Mouse (Mus musculus) induced T-regulatory cell, adult 2 months (primary cell): Measurements from ENCODE around the gene Aloxe3.

Experiments used
- DNase-seq: peaks from one replicate; pipeline ENCODE4 v3.0.0-alpha.2; 2012; ENCODE audit warnings: low read depth

Gene Aloxe3

DNA sequence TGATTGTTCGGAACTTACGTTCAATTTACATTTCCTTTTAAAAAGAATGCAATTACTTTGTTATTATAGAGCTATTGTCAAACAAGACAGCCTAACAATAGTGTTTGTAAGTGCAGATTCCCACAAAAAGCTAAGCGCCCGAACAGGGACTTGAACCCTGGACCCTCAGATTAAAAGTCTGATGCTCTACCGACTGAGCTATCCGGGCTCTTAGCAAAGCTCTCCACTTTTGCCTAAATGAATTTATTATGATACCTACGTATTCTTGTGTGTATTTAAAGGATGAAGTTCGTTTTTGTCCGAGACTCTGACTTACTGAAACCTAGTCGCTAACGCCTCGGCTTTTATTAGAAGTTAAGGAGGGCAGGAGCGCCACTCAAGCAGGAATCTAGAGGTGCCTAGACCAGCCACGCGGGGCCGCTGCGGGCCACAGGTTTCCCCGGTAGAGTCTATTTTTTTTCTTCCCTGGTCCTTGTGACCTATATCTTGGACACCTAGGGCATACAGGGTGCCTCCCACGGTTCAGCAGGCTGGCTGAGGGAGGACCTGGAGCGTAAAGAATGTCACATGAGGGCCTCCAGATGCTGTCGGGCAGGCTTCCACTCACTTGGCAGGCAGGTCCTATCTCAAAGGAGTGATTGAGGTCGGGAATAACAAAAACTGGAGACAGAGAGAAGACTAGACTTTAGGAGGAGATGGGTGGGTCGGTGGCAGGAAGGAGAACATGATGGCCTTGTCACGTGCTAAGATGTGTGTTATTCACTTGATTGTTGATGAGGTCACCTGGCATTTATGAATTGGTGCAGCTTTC lies 450 bp upstream of the Aloxe3 start:
- DNase-seq = peak; percentile 95

DNA sequence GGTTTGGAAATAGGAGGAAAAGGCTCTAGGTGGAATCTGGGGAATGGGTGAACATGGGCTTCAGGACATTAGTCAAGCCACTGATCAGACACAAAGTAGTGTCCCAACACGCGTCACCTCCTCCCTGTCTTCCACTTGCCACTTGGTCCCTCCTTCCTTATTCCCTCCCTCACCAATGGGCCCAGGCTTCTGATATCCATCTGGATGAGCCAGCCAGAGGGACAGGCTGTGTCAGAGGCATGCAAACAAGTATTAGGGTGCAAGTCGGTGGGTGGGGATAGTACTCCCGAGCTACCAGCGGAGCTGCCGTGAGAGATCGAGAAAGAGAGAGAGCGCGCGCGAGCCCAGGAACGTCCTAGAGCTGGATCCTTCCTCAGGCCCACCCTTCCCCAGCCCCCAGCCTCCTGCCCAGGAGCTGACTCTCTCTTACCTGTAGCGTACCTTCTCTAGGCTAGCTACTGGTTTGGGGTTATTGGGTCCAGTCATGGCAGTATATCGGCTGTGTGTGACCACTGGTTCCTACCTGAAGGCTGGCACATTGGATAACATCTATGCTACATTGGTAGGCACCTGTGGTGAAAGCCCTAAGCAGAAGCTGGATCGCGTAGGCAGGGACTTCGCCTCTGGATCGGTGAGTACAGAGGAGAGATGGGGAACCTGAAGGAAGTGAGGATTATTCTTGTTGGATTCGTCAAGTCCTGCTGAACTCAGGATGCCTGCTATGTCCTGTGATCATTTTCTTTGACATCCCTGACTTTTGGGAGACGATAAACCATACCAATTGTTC lies 416 bp downstream of the Aloxe3 start:
- no peak for DNase-seq

DNA sequence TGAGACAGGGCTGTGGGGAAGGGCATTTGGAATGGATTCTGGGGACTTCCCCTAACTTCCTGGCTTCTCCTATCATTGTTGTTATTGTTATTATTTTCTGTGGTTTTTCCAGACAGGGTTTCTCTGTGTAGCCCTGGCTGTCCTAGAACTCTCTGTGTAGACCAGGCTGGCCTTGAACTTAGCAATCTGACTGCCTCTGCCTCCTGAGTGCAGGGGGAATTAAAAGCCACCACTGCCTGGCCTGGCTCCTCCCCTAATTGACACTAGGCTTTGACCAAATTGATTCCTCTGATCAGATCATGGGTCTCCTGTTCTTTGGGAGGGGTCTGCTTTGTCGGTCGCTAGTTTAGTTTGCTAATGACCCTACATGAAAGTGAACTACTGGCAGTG lies 1.0 kb downstream of the Aloxe3 start:
- DNase-seq = no peak

DNA sequence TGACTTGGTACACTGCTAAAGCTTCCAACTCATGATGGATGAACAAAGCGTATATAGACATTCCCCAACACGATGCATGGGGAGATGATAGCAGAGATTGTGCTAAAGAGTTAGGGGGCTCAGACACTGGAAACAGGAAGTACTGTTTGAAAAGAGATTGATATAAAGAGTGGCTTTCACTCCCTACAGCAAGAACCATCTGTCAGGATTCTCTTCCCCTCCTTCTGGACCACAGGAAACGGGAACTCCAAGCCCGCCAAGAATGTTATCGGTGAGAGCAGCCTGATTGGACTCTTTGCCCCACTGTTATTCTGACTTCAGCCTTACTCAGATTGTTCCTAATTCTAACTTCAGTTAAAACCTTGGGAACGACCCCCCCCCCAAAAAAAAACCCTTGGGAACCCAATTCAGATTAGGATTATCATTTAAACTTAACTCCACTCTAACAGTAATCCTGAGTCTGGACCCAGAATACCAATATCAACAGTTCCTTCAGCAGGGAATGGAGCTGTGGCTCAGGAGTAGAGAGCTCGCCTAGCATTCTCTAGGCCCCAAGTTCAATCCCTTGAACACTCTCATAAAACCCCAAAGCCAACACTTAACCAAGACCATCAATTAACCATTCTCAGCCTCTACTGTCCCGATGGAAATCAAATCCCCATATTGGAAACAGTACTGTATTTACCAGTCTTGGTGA lies 2.9 kb downstream of the Aloxe3 start:
- no peak for DNase-seq

DNA sequence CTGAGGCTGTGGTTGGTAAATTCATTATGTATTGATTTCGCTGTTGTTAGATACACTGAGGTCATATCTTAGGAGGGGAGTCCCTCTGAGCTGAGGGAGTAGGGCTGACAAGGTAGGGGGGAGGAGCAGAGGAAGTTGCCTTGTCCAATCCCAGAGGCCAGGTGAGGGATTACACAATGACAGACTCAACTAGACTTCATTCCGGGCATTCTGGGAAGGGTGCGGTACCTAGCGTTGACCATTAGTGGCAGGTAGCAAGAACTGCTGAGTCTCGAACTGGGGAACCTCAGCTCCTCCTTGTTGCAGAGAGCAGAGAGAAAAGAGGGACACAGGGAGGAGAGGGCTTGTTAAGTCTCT lies 7.8 kb downstream of the Aloxe3 start:
- peak; percentile 57 for DNase-seq

DNA sequence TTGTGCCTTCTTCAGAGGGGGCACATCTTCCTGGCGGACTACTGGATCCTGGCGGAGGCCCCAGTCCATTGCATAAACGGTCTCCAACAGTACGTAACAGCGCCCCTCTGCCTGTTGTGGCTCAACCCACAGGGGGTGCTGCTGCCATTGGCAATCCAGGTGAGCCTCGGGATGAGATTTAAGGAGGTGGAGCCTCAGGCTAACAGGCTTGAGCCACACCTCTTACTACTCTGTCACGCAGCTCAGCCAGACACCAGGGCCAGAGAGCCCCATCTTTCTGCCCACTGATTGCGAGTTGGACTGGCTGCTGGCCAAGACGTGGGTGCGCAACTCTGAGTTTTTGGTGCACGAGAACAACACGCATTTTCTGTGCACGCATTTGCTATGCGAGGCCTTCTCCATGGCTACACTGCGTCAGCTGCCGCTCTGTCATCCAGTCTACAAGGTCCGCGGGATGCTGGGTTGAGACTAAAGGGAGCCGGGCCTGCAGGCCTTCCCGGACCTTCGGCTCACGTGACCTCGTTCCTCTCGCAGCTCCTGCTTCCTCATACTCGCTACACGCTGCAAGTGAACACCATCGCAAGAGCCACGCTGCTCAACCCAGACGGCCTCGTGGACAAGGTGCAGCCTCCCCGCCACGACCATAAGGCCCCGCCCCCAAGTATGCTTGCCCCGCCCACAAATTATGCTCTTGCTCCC lies 8.4 kb downstream of the Aloxe3 start:
- peak; percentile 69 for DNase-seq

DNA sequence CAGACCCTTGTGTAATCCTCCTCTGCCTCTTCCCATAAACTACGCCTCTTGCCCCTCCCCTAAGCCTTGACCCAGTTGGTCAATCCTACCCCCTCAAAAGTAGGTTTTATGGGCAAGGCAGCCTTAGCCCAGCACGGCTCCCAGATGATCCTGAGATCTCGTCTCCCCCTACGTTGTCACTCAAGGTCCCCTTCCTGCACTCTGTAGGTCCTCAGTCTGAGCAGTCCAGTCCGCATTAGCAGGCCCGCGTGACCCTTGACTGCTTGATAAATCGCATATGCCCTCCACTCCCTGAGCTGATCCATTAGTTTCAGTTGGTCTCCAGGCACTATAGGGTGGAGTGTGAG lies 8.9 kb downstream of the Aloxe3 start:
- no peak for DNase-seq

DNA sequence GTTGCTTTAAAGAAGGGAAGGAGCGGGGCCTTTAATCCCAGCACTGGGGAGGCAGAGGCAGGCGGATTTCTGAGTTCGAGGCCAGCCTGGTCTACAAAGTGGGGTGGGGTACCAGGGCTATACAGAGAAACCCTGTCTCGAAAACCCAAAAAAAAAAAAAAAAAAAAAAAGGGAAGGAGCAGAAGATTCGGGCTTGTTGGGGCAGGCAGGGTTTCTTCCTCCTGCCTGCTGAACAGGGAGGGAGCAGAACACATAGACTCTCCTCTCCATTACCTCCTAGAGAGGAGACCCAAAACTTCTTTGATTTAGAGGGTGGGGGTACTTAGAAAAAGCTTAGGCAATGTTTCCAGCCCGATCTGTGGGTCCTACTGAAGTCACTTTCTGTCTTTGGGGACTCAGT lies 9.7 kb downstream of the Aloxe3 start:
- DNase-seq = no peak

DNA sequence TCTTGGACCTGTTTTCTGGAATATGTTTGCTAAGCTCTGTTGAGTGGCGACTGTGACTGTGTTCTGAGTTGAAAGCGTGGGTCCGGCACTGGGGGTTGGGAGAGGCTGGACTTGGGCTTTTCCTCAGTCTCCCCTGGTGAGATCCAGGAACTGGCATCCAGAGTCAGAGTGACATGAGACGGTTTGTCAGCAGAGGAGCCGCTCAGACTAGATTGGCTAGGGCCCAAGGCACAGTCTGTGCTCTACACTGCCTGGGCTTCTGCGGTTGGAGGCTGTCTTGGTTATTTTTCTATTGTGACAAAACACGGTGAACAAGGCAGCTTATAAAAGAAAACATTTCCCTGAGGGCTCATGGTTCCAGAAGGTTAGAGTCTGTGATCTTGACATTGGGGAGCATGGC lies 21.9 kb downstream of the Aloxe3 start:
- no peak for DNase-seq

DNA sequence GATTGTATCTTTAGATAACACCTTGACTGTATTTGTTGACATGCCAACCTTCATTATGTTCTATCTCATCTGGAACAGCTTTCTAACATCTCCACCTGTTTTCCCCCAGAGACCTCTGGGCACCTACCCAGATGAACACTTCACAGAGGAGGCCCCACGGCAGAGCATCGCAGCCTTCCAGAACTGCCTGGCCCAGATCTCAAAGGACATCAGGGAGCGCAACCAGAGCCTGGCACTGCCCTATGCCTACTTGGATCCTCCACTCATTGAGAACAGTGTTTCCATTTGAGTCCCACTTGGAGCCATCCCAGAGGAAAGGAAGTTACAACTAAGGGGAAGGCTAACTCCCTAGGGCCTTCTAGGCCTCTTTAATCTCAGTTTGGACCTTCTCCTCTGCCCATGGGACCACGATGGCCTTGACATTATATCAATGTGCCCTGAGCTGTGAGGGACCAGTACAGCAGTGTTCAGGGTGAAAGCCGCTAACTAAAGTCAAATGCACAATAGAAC lies 22.8 kb downstream of the Aloxe3 start:
- DNase-seq = no peak

DNA sequence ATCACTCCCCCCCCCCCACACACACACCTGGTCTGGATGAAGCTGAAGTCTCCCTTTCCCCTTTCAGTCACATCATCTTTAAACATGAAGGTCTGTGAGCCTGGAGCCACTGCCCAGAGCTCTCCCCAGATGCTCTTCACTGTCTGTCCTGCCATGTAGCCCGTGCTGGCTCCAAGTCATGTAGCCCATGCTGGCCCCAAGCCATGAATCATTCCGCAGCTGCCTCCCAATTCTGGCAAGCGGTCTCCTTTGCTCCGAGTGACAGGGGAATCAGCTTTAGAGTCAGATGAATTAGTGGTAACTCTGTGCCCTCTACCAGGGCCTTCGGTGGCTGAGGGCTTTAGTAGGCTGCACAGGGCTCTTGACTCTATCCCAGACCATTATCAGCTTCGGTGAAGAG lies 24.0 kb downstream of the Aloxe3 start:
- no peak for DNase-seq

DNA sequence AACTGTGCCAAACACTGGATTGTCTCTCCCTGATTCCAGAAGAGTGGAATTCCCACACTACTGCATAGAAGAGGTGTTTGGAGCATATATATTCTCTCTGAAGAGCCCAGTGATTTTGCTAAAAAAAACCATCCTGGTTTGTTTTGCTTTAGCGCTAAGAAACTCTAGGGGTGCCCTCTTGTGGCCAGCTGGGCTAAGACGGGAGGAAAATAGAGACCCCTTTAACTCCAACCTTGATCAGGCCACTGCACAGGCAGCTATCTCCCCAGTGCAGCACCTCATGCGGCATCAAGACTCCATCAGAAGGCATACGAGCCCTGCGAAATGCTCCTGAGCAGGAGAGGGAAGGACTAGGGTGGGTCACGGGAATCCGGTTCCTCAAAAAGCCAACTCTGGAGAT lies 24.7 kb downstream of the Aloxe3 start:
- peak; percentile 76 for DNase-seq

DNA sequence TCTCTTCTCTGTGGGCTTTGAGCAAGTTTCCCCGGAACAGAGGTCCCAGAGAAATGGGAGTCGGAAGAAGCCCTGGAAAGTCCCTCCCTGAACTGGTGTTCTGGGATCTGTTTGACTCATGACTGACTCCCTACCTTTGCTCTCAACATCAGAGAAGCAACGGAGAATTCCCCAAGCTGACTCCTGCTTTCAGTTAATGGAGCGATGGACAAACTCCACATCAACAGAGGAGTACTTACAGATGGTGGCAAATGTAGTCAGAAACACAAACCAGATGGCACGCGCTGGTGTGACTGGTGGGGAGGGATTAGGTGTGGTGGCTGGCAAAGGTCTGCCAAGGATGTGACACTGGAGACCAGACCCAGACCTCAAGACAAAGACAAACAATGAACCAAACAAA lies 25.3 kb downstream of the Aloxe3 start:
- no peak for DNase-seq

DNA sequence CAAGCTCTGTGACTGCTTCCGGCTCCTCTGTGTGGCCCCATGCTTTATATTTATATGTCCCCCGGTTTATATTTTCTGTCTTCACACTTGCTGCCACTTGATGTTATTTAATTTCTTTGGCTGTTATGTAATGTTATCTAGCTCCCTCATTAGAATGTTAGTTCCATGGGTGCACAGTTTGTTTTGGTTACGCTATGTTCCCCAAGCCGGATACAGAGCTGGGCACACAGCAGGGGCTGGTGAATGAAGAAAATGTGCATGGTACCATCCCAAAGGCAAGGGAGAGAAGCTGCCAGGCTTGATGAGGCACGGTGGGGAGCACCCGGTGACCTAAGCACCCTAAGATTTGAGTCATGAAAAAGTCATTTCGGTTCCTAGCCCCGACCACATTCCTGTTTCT lies 28.1 kb downstream of the Aloxe3 start:
- no peak for DNase-seq

DNA sequence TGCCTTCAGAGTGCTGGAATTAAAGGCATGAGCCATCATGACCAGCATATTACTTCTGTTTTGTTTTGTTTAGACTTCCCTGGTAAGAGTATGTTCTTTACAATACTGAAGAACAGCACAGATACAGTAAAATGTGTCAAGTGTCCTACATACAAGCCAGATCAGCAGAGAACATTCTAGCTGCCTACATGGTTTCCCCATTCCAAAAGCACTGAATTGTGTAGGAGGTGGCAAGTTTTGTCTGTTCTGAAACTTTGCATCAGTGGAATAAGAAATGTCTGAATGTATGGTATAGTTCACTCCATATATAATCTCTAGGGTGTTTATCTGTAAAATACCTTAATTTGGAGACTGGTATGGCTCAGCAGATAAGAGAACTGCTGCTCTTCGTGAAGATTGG lies 29.7 kb downstream of the Aloxe3 start:
- DNase-seq = no peak

DNA sequence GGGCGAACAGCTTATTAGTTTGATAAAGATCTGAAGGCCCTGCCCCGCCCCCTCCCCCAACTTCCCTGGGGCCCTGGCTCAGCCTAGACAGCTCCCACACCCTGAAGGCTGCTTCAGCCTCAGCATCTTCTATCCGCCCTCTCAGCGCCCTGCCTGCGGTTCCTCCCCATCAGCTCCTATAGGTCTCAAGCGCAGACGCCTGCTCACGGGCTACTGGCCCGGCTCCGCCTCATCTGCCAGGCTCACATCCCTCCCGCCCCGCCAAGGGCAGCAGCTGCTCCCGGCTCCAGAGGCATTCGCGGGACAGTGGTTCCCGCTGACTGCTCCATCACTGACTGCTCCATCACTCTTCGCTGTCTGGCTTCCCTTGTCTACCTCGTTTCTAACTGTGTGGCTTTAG lies 31.1 kb downstream of the Aloxe3 start, which contains the start of gene Alox12b:
TSS of gene Alox12b (plus strand) at position 190 of the 400 bp plus-strand sequence.
- no peak for DNase-seq

DNA sequence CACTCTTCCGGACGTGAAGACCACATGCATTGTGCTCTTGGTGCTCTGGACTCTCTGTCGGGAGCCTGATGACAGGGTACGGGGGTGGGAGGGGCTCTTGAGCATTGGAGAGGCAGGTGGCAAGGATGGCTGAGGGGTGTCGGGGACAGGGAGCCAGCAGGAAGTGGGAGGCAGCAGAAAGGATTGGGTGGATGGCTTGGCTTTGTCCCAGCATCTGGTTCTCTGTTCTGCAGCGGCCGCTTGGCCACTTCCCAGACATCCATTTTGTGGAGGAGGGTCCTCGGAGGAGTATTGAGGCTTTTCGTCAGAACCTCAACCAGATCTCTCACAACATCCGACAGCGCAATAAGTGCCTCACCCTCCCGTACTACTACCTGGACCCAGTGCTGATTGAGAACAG lies 43.6 kb downstream of the Aloxe3 start:
- no peak for DNase-seq

DNA sequence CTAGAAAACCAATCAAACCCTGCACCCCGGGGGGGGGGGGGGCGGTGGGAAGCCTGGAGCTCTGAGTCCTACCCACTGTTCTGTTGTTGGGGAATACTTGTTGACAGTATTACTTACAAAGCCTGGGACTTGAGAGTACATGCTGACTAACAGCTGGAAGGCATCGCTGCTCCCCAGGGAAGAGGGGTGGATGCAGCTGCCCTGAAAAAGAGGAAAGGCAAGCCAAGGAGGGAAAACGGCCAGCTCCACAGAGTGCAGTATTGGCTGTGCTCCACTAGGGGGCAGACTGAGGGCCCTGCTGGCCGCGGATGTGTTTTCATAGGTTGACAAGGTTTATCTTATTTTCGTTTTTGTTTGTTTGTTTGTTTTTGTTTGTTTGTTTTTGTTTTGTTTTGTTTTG lies 45.9 kb downstream of the Aloxe3 start:
- DNase-seq = peak; percentile 69

DNA sequence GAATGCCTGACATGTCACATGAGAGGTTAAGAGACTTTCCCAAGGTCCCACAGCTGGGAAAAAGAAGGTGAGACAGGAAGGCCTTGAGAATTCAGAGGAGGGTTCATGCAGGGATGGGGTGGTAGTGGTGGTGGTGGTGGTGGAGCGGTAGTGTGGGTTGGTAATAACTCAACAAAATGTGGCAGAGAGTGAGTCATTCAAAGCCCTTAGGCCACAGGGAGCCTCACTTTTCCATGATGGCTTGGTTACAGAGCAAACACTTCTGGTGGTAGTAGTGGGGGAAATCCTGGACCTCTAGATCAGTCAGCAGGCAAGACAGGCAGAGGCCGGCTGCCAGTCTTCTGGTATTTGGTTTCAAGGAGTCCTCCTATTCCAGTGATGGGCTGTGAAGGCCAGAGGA lies 46.9 kb downstream of the Aloxe3 start:
- no peak for DNase-seq

DNA sequence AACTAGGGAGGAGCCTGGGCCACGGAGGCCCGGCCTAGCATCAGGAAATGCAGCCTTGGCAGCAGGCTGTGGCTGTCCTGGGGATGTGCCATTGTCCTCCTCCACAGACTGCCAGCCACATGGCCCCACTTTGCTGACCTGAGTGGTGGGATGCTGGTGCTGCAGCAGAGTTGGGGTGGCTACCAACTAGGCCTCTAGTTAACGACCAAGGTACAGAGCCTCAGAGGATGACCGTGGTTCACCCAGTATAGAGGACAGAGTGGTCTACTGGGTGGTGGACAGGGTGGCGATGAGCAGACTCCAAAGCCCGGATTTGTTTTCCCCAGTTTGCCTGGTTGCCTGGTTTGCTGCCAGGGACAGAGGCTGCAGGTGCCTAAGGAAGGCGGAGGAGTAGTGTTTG lies 49.0 kb downstream of the Aloxe3 start:
- no peak for DNase-seq

DNA sequence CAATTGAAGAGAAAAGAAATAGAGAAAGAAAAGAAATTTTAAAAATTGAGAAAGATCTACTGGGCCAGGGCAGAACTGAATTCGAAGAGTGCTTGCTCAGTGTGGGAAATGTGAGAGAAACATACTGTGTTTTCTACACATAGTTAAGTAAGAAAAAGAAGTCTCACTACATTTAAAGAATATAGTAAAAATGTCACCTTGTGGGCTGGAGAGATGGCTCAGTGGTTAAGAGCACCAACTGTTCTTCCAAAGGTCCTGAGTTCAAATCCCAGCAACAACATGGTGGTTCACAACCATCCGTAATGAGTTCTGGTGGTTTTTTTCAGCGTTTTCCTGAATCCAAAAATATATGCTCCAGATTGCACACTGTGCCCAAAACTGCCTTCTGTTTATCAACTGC lies 52.8 kb downstream of the Aloxe3 start:
- DNase-seq = no peak

DNA sequence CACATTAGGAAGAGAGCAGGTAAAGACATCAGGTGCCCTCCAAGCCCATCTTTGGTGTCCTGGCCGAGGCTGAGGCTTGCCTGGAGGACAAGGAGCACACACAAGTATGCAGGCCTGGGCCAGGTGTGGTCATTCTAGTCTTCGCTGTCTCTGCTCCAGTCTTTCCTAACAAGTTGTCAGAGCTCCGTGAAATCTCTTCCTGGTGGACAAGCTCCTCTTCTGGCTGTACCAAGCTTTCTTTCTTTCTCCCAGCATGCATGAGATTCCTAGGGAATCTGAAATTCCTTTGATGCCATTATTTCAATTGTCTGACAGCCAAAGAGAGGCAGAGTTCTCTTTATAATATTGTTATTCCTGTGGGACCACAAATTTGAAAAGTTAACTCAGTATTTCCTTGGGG lies 53.8 kb downstream of the Aloxe3 start:
- no peak for DNase-seq
